Mouse (Mus musculus) granulocyte monocyte progenitor cell, adult 5-6 weeks (primary cell): ENCODE measurements around the gene Fam43b. TPM values are rescaled to one million over a fixed set of nuclear protein-coding genes. Genes with fewer than 3 reads are reported as not detected.

Experiments
- ATAC-seq: replicated peaks from 2 replicates; pipeline ENCODE4 v1.8.0; 2016; ENCODE audit warnings: mild to moderate bottlenecking, moderate TSS enrichment, inconsistent platforms; ENCODE audit not compliant: poor library complexity, severe bottlenecking
- total RNA-seq, 2 experiments: library from RNA; stranded (forward) in 1 of 2; stranded (reverse) in 1 of 2; fragments of 200-712, 200-1000 nt in 1 of 2; fragments of >200 nt in 1 of 2; fragmentation: Nextera tagmentation in 1 of 2; gene quantifications; 2 replicates each; pipeline ENCODE4 v1.2.3; 2014 to 2017

The Fam43b gene
- total RNA-seq, 2 experiments from 2014 or later = not detected

- ATAC-seq = no peak
These were observed 383 bp upstream of the Fam43b start for GRCm38 (mm10) chr4:138396711-138397110.

GRCm38 (mm10) chr4:138395087-138395970 lies 999 bp downstream of the Fam43b start:
- ATAC-seq = no peak

DNA sequence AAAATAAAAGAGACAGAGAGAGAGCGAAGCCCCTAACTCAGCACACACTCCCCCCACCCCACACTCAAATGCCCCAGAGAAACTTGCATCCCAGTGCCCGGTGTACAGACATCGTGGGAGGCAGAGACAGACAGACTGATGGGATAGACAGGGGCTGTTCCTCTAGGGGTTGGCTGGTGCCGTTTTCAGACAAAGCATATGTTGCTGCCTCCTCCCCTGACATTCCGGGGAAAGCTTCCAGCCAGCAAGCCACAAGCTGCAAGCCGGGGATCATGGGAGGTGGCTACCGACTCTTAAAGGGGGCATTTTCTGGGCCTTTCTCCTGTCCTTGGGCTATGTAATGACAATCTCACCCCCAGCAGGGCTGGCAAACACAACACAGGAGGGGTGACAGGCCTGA lies 2.6 kb downstream of the Fam43b start:
- ATAC-seq = no peak

- ATAC-seq = no peak
These were observed 12.5 kb downstream of the Fam43b start for GRCm38 (mm10) chr4:138383789-138384188.

DNA sequence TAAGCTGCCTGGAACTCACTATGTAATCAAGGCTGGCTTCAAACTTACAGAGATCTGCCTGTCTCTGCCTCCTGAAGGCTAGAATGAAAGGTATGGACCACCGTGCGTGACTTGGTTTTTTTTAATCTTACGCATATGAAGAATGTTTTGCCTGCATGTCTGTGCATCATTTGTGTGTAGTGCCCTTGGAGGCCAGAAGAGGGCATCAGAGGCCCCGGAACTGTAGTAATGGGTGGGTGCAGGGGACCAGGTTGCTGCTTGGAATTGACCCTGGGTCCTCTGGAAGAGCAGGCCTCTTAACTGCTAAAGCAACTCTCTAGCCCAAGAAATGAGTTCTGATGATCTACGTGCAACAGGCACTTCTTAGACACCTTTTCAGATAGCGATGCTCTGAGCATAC lies 13.9 kb downstream of the Fam43b start:
- ATAC-seq = no peak

DNA sequence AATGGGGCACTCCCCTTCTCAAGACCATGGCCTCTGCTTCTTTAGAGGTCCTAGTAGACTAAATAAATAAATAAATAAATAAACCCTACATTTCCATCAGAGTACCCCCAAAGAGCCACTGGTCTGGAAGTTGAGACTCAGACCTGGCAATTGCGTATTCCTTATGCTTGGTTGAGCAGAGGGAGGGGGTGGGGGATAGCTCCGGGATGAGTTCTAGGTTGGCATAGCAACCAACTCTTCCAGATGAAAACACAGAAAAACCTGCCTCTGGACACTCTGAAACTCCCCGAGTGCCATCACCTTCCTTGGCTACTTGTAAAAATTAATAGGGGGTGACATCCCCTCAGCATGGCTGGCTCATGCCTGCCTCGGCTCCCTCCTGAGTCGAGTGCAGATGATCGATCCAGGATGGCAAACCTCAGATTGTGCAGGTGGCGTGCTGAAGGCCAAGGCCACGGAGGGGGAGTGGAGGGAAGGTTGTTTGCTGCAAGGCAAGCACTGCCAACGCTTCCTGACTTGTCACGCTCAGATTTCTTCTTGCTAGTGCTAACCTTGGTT lies 16.1 kb downstream of the Fam43b start:
- no peak for ATAC-seq

GRCm38 (mm10) chr4:138379091-138379840 lies 17.1 kb downstream of the Fam43b start:
- peak; percentile 92 for ATAC-seq

DNA sequence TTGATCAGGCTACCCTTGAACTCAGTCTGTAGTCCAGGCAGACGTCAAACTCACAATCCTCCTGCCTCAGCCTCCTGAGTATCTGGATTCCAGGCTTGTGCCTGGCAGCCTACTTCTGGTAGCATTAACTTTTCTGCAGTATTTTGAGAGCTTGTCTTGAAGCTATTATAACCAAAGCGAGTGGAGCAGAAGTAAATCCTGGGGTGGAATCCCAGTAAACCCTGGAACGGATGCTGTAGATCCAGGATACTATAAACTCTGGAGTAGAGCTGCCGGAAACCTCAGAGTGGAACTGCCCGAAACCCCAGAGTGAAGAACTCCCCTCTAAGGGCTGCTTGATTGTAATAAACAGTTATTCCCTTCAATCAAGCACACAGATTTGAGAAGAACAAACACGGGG lies 18.8 kb downstream of the Fam43b start:
- ATAC-seq = no peak

- no peak for ATAC-seq
These were observed 21.2 kb downstream of the Fam43b start for GRCm38 (mm10) chr4:138375117-138375516.

DNA sequence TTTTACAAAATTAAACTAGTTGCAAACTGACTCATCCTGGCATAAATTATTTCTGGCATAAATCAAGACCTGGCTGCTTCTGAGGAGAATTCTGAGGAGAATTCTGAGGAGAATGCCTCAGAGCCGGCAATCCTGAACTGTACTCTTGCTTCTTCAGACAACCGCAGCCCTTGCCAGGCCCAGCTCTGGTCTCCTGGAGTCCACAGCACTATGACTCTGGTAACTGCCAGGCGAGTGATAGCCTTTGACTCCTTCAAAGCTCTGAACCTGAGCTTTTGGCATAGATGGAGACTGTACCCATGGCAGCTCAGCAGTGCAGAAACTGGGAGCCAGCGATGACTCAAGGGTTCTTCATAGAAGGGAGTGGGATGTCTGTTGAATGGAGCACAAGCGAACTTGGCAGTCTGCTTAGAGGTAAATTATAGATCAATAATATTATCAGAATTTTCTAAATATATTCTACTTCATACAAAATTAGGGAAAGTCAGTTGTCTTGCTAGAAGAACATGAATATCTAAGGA lies 25.3 kb downstream of the Fam43b start:
- no peak for ATAC-seq

DNA sequence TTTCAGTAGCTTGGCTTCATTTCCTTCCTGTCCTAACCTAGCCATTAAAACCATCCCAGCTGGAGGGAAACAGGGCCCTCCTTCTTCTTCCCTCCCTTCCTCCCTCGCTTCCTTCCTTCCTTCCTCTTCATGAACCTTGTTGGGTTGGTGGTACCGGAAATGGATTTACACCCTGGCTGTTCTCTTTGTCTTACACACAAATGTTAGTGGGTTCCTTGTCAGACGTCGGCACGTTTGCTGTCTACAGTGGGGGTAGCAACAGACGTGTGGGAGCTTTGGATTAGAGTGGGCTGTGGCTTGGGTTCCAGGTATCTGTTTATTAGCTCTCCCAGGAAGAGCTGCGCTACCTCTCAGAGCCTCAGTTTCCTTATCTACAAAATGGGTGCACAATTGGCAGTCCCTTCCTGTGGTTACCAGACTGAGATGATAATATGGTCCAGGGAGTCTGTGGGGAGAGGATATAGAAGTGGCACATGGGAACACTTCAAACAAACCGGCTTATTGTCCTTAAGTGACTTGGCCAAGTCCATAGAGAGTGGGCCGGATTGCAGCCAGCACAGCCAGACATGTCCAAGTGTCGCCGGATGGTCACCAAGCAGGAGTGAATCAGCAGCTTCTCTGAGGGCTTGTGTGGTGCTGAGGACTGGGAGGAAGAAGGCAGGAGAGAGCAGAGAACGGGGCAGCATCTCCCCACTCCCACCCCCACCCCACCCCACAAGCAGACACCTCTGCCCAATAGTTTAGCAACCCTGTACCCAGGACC lies 27.6 kb downstream of the Fam43b start:
- no peak for ATAC-seq

GRCm38 (mm10) chr4:138367641-138368497 lies 28.5 kb downstream of the Fam43b start, which contains the start of gene Cda:
Gene Cda, minus strand, starts transcription at chr4:138367992.
- ATAC-seq = peak; percentile 93

- no peak for ATAC-seq
These were observed 29.8 kb downstream of the Fam43b start for GRCm38 (mm10) chr4:138366561-138366960.

GRCm38 (mm10) chr4:138363511-138363910 lies 32.8 kb downstream of the Fam43b start:
- ATAC-seq = no peak

DNA sequence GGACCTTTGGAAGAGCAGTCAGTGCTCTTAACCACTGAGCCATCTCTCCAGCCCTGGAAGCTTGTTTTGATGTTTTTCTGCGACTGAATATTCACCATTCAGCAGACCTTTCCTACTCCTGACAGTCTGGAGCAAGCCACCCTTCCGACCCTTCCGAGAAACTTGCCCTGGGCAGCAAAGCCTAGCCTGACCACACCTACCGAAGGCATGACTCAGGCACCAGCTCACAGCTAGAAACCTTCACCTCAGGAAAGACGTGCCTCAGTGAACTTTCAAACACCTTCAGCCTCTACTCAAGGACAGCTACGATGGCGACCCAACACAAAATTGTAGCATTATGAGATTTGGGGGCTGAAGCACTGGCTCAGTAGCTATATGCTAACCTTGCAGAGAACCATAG lies 33.4 kb downstream of the Fam43b start:
- ATAC-seq = no peak

- no peak for ATAC-seq
These were observed 34.9 kb downstream of the Fam43b start for GRCm38 (mm10) chr4:138361370-138361821.

GRCm38 (mm10) chr4:138358176-138358575 lies 38.2 kb downstream of the Fam43b start:
- ATAC-seq = no peak

GRCm38 (mm10) chr4:138356551-138356950 lies 39.8 kb downstream of the Fam43b start:
- ATAC-seq = no peak

GRCm38 (mm10) chr4:138356141-138356540 lies 40.2 kb downstream of the Fam43b start:
- no peak for ATAC-seq
